Mouse (Mus musculus): ENCODE measurements around the gene 4930404N11Rik. TPM values are rescaled to one million over a fixed set of nuclear protein-coding genes. Genes with fewer than 3 reads are reported as not detected.

Gene 4930404N11Rik
- polyA plus RNA-seq, 2 experiments = 0.37 to 0.43 TPM

DNA sequence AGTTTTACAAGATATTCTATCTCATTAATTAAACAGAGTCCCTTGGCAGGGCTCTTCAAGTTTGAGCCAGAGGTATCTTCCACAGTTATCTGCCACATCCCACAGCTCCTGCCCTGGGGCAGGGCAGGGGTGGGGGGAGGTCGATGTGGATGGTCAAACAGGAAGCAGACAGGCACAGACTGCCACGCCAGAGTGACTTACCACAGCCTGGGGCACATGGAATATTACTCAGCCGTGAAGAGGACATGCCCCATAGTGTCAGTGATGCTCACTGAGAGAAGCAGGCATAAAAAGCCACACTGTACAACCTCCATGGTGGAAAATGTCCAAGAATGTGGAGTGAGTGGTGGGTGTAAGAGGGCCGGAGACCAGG, 20.5 kb downstream of the 4930404N11Rik start:
- H3K4me2 ChIP-seq (replicated peaks; ENCODE audit: low read depth, low read length, severe bottlenecking) = no peak overlapping the region
- peaks cover 26% of the 10 kb centered on the region for H3K4me1 ChIP-seq (ENCODE audit: control insufficient read depth, insufficient read depth, low read length)
- no peak overlapping the region for H3K9ac ChIP-seq (ENCODE audit: low read depth, low read length, severe bottlenecking)
- 89% methylated on average over 4 of the region's 4 CpGs for WGBS
- H3K4me3 ChIP-seq (replicated peaks; ENCODE audit: low read length) = no peak overlapping the region
- no peaks in the 10 kb centered on the region for H3K9me3 ChIP-seq (ENCODE audit: control insufficient read depth, low read length)
- TF ChIP-seq POLR2A (IDR thresholded peaks at IDR 0.05; ENCODE audit: borderline replicate concordance, extremely low read depth, insufficient read depth, insufficient read length) = no peak
- ATAC-seq (ENCODE audit: low FRiP score, low read depth) = no peak
- no peak overlapping the region for H3K27ac ChIP-seq (replicated peaks; ENCODE audit: low read depth, low read length)
- no peak for DNase-seq (ENCODE audit: low spot score)
- peaks cover 21% of the 10 kb centered on the region for H3K36me3 ChIP-seq (ENCODE audit: control insufficient read depth, insufficient read depth, low read length)
- H3K27me3 ChIP-seq (ENCODE audit: control insufficient read depth, insufficient read depth, low read length) = peaks cover 44% of the 10 kb centered on the region

DNA sequence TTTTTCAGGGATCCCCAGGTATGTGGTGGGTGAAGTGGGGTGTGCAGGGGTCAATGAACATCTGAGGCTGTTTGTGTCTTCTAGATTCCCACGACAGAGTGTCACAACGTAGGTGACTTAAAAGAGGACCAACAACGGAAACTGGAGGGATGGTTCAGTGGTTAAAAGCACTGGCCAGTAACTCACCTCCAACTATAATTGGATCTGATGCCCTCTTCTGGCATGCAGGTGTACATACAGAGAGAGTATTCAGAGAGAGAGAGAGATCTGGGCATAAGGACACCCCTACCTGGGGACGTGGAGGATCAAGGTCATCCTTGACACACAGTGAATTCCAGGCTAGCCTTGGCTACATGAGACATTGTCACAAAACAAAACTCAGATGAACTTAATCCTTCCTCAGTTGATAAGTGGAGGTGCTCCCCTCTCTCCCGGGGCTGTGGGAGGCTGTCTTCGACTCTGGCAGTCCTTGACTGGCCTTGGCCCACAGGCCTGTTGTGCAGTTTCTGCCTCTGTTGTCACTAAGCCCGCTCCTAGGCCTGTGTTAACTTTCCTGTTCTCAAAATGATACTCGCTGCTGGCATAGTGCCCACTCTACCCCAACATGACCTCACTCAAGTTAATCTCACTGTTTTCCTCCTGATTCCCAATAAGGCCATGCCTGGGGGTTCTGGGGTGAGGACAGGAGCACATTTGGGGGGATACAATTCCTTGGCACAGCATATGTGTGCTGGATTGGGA, 21.0 kb downstream of the 4930404N11Rik start:
- Histone ChIP-seq H3K4me1 (ENCODE audit: control insufficient read depth, insufficient read depth, low read length) (peaks cover 24% of the 10 kb centered on the region), H3K4me2 (replicated peaks; ENCODE audit: low read depth, low read length, severe bottlenecking) (no peak overlapping the region), H3K9ac (ENCODE audit: low read depth, low read length, severe bottlenecking) (no peak overlapping the region), H3K4me3 (replicated peaks; ENCODE audit: low read length) (no peak overlapping the region), H3K36me3 (ENCODE audit: control insufficient read depth, insufficient read depth, low read length) (peaks cover 21% of the 10 kb centered on the region), H3K9me3 (ENCODE audit: control insufficient read depth, low read length) (no peaks in the 10 kb centered on the region), H3K27me3 (ENCODE audit: control insufficient read depth, insufficient read depth, low read length) (peaks cover 44% of the 10 kb centered on the region), H3K27ac (replicated peaks; ENCODE audit: low read depth, low read length) (no peak overlapping the region)
- WGBS = 48% methylated on average over 8 of the region's 8 CpGs
- ATAC-seq (ENCODE audit: low FRiP score, low read depth) (no peak), DNase-seq (ENCODE audit: low spot score) (no peak)
- TF ChIP-seq POLR2A (IDR thresholded peaks at IDR 0.05; ENCODE audit: borderline replicate concordance, extremely low read depth, insufficient read depth, insufficient read length) = no peak

GRCm38 (mm10) chr10:81342686-81343505, 22.7 kb downstream of the 4930404N11Rik start, which contains the start of gene Gipc3:
TSS of gene Gipc3 (minus strand) at chr10:81343266.
- peak within 1 kb of the TSS; percentile 72 for H3K4me2 ChIP-seq (replicated peaks; ENCODE audit: low read depth, low read length, severe bottlenecking)
- peak within 1 kb of the TSS; percentile 44 for H3K9ac ChIP-seq (ENCODE audit: low read depth, low read length, severe bottlenecking)
- peaks cover 47% of the 10 kb centered on the region for H3K27me3 ChIP-seq (ENCODE audit: control insufficient read depth, insufficient read depth, low read length)
- DNase-seq (ENCODE audit: low spot score) = no peak
- H3K4me3 ChIP-seq (replicated peaks; ENCODE audit: low read length) = peak within 1 kb of the TSS; percentile 37
- H3K27ac ChIP-seq (replicated peaks; ENCODE audit: low read depth, low read length) = no peak within 1 kb of the TSS
- H3K4me1 ChIP-seq (ENCODE audit: control insufficient read depth, insufficient read depth, low read length) = peaks cover 15% of the 10 kb centered on the region
- no peak for ATAC-seq (ENCODE audit: low FRiP score, low read depth)
- WGBS = 10% methylated on average over 28 of the region's 67 CpGs
- peaks cover 13% of the 10 kb centered on the region for H3K36me3 ChIP-seq (ENCODE audit: control insufficient read depth, insufficient read depth, low read length)
- H3K9me3 ChIP-seq (ENCODE audit: control insufficient read depth, low read length) = no peaks in the 10 kb centered on the region
- no peak for TF ChIP-seq POLR2A (IDR thresholded peaks at IDR 0.05; ENCODE audit: borderline replicate concordance, extremely low read depth, insufficient read depth, insufficient read length)

GRCm38 (mm10) chr10:81341333-81341949, 24.2 kb downstream of the 4930404N11Rik start:
- no peak overlapping the region for H3K27ac ChIP-seq (replicated peaks; ENCODE audit: low read depth, low read length)
- peaks cover 7% of the 10 kb centered on the region; the same call in 1 of the 2 replicates for H3K4me1 ChIP-seq (ENCODE audit: control insufficient read depth, insufficient read depth, low read length)
- H3K27me3 ChIP-seq (ENCODE audit: control insufficient read depth, insufficient read depth, low read length) = peaks cover 55% of the 10 kb centered on the region
- DNase-seq (ENCODE audit: low spot score) (peak; percentile 57), ATAC-seq (ENCODE audit: low FRiP score, low read depth) (no peak)
- 0 out of 2 replicates have a peak, but pooled peaks cover 7% of the 10 kb centered on the region for H3K36me3 ChIP-seq (ENCODE audit: control insufficient read depth, insufficient read depth, low read length)
- no peak for TF ChIP-seq POLR2A (IDR thresholded peaks at IDR 0.05; ENCODE audit: borderline replicate concordance, extremely low read depth, insufficient read depth, insufficient read length)
- no peak overlapping the region for H3K4me2 ChIP-seq (replicated peaks; ENCODE audit: low read depth, low read length, severe bottlenecking)
- no peak overlapping the region for H3K4me3 ChIP-seq (replicated peaks; ENCODE audit: low read length)
- H3K9ac ChIP-seq (ENCODE audit: low read depth, low read length, severe bottlenecking) = no peak overlapping the region
- no peaks in the 10 kb centered on the region for H3K9me3 ChIP-seq (ENCODE audit: control insufficient read depth, low read length)
- 34% methylated on average over 16 of the region's 16 CpGs for WGBS

All from limb, embryonic 14.5 days (tissue).